Mouse (Mus musculus) cerebellum, adult 2 months (tissue): ENCODE measurements at regions not wholly inside any gene's neighbourhood (a gene's known extent, or its start where the extent isn't known, plus 50 kb on each side); places are given as distances from the start of the nearest gene placed in this dataset.
A peak's percentile ranks its signal among the peaks of the same experiment; 100 is the strongest.

Source experiments
- CTCF ChIP-seq: fragments of 200-500 bp; IDR thresholded peaks from 2 replicates; pipeline ENCODE4 v1.5.1; 2011; ENCODE audit warnings: low read depth, mild to moderate bottlenecking, control low read depth, low read length, moderate library complexity, borderline replicate concordance; ENCODE audit not compliant: insufficient read depth
- POLR2A ChIP-seq: fragments of 200-500 bp; IDR thresholded peaks from 2 replicates; pipeline ENCODE4 v1.6.1; 2011; ENCODE audit warnings: low read length, control low read depth, borderline replicate concordance; ENCODE audit not compliant: insufficient read depth

- TF ChIP-seq POLR2A (no peak), CTCF (0 out of 2 replicates have a peak, but pooled peaks have one; percentile 21)
These were observed 374.2 kb downstream of the Agtpbp1 start for GRCm38 (mm10) chr13:59210828-59211227.
